Mouse (Mus musculus) lung, postnatal 0 days (tissue): ENCODE results near the gene Grb10. TPM values are rescaled to one million over a fixed set of nuclear protein-coding genes. Genes with fewer than 3 reads are reported as not detected.

Experiments
- ATAC-seq: fragments of 200-750 bp; cut with Nextera tagmentation; 2 replicates; pipeline ENCODE4 v1.8.0; 2017; ENCODE audit warnings: moderate library complexity
- DNase-seq: peaks from one replicate; pipeline ENCODE4 v3.0.0-alpha.2; 2016; ENCODE audit warnings: low spot score
- H3K27ac ChIP-seq: fragments of 300-500 bp; sonication (generic); 2 replicates; pipeline ENCODE4 v1.5.1; 2014; ENCODE audit warnings: antibody characterized with exemption, mild to moderate bottlenecking, low read length, mixed read lengths
- H3K27me3 ChIP-seq: fragments of 300-500 bp; sonication (generic); replicated peaks from 2 replicates; pipeline ENCODE4 v1.6.1; 2014; ENCODE audit warnings: low read length, mixed read lengths; ENCODE audit not compliant: insufficient read depth
- H3K36me3 ChIP-seq: fragments of 300-500 bp; sonication (generic); 2 replicates; pipeline ENCODE4 v1.6.1; 2014; ENCODE audit warnings: low read length, mixed read lengths; ENCODE audit not compliant: insufficient read depth
- H3K4me1 ChIP-seq: fragments of 300-500 bp; sonication (generic); 2 replicates; pipeline ENCODE4 v1.6.1; 2014; ENCODE audit warnings: antibody characterized with exemption, low read depth, low read length, mixed read lengths; ENCODE audit not compliant: insufficient read depth
- H3K4me2 ChIP-seq: fragments of 300-500 bp; sonication (generic); replicated peaks from 2 replicates; pipeline ENCODE4 v1.6.1; 2014; ENCODE audit warnings: low read depth, mild to moderate bottlenecking, low read length, moderate library complexity, mixed read lengths
- H3K4me3 ChIP-seq: fragments of 300-500 bp; sonication (generic); 2 replicates; pipeline ENCODE4 v1.5.1; 2014; ENCODE audit warnings: low read depth, low read length
- H3K9ac ChIP-seq: fragments of 300-500 bp; sonication (generic); replicated peaks from 2 replicates; pipeline ENCODE4 v1.6.1; 2014; ENCODE audit warnings: low read depth, mild to moderate bottlenecking
- H3K9me3 ChIP-seq: fragments of 300-500 bp; sonication (generic); 2 replicates; pipeline ENCODE4 v1.6.1; 2016; ENCODE audit warnings: low read length, mixed read lengths
- CTCF ChIP-seq: IDR thresholded peaks from 2 replicates; pipeline ENCODE4 v1.5.1; 2016; ENCODE audit warnings: antibody characterized with exemption, mild to moderate bottlenecking
- EP300 ChIP-seq: IDR thresholded peaks from 2 replicates; pipeline ENCODE4 v1.6.1; 2016; ENCODE audit warnings: antibody characterized with exemption, mild to moderate bottlenecking, control low read depth
- WGBS: fragments of 180-500 bp; shearing (Covaris S2); extraction: QIAGEN DNeasy Blood & Tissue Kit; methylation state at CpG from one replicate; pipeline ENCODE4 v1.1.7; 2014; 5-methylcytosine and 5-hydroxymethylcytosine counted together
- polyA plus RNA-seq: library from polyadenylated mRNA; unstranded; fragments of >200 nt; fragmentation: Nextera tagmentation; extraction: Ambion mirVana; gene quantifications from 2 replicates; pipeline ENCODE4 v1.2.1, GENCODE M21; 2015

The Grb10 gene
- polyA plus RNA-seq, 1 experiment from 2014 or later: 86.9 TPM

DNA sequence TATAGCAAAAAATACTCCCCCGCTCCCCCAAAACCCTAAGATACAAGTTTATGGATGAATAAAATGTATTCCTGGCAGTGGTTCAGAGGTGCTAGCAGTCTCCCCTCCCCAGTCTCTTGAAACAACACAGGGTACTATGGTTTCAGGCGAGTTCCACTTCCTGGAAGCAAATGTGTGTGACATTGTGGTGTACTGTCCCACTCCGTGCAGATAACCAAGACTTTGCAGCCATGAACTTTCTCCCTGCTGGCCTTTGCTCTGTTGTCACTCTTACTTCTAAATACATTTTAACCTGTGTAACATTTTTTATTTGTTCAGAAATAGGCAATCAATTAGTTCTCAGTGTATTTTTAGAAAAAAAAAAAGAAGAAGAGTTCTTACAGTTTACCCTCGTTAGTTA is 20.5 kb upstream of the Grb10 start:
- no peak for ATAC-seq

DNA sequence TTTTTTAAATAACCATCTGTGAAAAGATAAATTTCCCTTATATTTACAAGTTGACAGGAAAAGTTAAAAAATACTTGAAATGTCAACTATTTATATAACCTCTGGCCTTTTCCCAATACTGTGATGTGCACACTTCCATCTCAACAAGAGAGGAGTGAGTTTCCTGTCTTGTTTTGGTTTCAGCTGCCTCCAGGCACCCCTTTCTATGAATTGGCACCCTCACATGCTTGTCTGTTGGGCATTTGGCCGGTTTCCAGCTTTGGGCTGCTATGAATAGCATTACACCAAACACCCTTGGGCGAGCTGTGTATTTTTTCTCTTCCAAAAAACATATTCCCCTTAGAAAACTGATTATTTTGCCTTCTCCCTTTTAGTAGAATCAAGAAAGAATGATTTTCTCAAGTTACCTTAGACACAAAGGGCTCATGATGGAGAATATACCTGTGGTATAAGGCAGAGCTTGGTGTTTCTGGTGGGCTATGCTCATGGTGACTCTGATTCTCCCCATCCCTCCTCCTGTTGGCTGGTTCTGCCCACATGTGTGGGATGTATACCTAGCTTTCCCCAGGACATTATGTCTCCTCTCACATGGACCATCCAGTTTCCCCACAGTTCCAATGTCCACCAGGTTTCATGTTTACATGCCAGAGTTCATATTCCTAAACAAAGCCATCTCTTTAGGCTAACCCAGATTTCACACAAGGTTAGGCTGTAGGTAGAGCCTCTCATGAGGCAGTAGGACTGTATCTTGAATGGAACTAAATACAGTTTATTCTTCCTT is 10.3 kb upstream of the Grb10 start:
- Histone ChIP-seq H3K9ac (no peak overlapping the region), H3K9me3 (no peaks in the 10 kb centered on the region), H3K27me3 (no peaks in the 10 kb centered on the region), H3K4me1 (no peaks in the 10 kb centered on the region), H3K4me3 (no peak overlapping the region), H3K27ac (no peak overlapping the region), H3K36me3 (no peaks in the 10 kb centered on the region), H3K4me2 (no peak overlapping the region)
- WGBS: 49% methylated on average over 2 of the region's 2 CpGs
- ATAC-seq (no peak), DNase-seq (no peak)
- TF ChIP-seq CTCF (no peak), EP300 (no peak)

More for the DNA sequence above, 20.5 kb upstream of the Grb10 start:
- 66% methylated on average over 4 of the region's 4 CpGs for WGBS
- Histone ChIP-seq H3K4me1 (no peaks in the 10 kb centered on the region), H3K36me3 (no peaks in the 10 kb centered on the region), H3K9me3 (no peaks in the 10 kb centered on the region), H3K9ac (no peak overlapping the region), H3K27ac (no peak overlapping the region), H3K4me2 (no peak overlapping the region), H3K27me3 (no peaks in the 10 kb centered on the region), H3K4me3 (no peak overlapping the region)
- TF ChIP-seq EP300 (no peak), CTCF (no peak)
- no peak for DNase-seq

DNA sequence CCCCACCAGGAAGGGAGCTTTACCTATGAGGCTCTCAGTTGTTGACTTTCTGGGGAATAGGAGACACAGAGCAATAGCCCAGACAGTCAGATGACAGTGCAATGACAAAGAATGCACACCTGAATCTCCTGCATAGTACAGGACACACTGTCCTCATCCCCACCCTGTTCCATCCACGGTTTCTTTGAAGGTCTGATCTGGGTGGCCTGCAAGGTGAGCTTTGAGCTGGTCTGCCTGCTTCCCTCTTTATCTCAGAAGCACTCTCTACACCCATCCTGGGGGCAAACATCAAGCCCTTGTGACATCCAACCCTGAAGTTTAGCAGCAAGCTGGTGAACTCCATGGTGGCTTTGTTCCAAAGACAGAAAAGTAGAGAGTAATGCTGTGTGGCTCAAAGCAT is 9.7 kb upstream of the Grb10 start:
- no peak for TF ChIP-seq CTCF
- Histone ChIP-seq H3K4me2 (no peak overlapping the region), H3K27ac (no peak overlapping the region), H3K27me3 (no peaks in the 10 kb centered on the region), H3K4me1 (no peaks in the 10 kb centered on the region), H3K9ac (no peak overlapping the region), H3K4me3 (no peak overlapping the region), H3K9me3 (no peaks in the 10 kb centered on the region), H3K36me3 (no peaks in the 10 kb centered on the region)
- 73% methylated on average over 1 of the region's 1 CpGs for WGBS
- ATAC-seq (no peak), DNase-seq (no peak)

DNA sequence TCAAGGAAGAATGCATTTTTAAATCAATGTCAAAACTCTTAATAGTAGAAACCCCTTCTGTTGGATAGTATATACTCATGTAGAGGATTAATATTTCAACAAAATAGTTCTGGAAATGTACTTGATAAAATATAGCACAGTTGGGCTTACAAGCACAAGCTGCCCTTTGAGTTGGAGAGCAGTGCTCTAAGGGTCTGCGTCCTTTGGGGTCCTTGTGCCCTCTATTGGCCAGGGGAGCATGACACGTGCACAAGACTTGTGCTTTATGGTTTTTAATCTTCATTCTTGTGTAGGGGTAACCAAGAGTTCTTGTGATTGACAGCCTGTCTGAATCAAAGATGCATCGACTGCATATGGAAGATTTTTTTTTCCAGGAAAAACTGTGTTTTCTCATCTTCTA is 5.8 kb upstream of the Grb10 start:
- Histone ChIP-seq H3K4me3 (no peak overlapping the region), H3K27me3 (no peaks in the 10 kb centered on the region; the same call in 1 of the 2 replicates), H3K27ac (no peak overlapping the region), H3K9ac (no peak overlapping the region), H3K4me1 (no peaks in the 10 kb centered on the region), H3K9me3 (no peaks in the 10 kb centered on the region), H3K36me3 (no peaks in the 10 kb centered on the region), H3K4me2 (no peak overlapping the region)
- DNase-seq: no peak
- TF ChIP-seq EP300: no peak
- peak; percentile 44 for TF ChIP-seq CTCF
- no peak for ATAC-seq
- WGBS: 40% methylated on average over 3 of the region's 3 CpGs

DNA sequence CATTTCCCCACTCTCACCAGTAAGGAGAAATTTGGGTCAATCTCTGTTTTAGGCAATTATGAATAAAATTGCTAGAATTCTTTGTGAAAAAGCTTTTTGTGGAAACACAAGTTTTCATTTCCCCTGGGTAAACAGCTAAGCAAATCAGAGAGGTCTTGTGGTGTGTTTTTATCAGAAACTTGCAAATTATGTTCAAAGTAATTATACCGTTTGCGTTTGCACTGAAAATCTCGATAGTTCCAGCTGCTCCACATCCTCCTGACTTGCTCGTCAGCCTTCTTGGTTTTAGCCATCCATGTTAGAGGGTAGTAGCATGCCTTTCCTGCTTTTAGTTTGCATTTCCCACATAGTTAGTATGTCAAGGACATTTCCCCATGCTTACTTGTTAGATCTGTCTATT is 3.3 kb upstream of the Grb10 start:
- no peak for DNase-seq
- no peak for TF ChIP-seq EP300
- no peak for TF ChIP-seq CTCF
- Histone ChIP-seq H3K4me1 (no peaks in the 10 kb centered on the region), H3K36me3 (no peaks in the 10 kb centered on the region), H3K4me2 (no peak overlapping the region), H3K4me3 (no peak overlapping the region), H3K27ac (no peak overlapping the region), H3K9me3 (no peaks in the 10 kb centered on the region), H3K9ac (no peak overlapping the region), H3K27me3 (peaks cover 8% of the 10 kb centered on the region; the same call in 1 of the 2 replicates)
- no peak for ATAC-seq
- 68% methylated on average over 4 of the region's 4 CpGs for WGBS

DNA sequence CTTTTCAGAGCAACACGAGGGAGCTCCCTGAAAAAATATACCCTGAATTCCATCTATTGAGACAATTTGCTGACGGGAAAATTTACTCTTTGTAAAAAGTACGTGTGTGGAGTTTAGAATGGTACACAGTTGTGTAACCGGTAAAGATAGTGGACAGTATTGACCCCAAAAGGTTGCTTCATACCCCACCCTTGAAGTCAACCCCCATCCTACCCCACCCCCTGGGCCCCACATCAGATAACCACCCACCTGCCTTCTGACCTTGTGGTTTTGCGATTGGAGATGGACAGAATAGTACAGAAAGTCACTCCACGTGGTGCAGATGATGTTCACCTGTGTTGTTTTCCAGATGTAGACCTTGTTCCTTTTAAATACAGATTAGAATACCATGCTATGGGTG is 2.9 kb upstream of the Grb10 start:
- DNase-seq (no peak), ATAC-seq (no peak)
- no peaks in the 10 kb centered on the region for H3K4me1 ChIP-seq
- no peaks in the 10 kb centered on the region for H3K36me3 ChIP-seq
- WGBS: 77% methylated on average over 6 of the region's 6 CpGs
- no peak overlapping the region for H3K9ac ChIP-seq
- H3K4me2 ChIP-seq: no peak overlapping the region
- H3K27me3 ChIP-seq: peaks cover 8% of the 10 kb centered on the region; the same call in 1 of the 2 replicates
- TF ChIP-seq EP300 (no peak), CTCF (no peak)
- H3K9me3 ChIP-seq: no peaks in the 10 kb centered on the region
- no peak overlapping the region for H3K27ac ChIP-seq
- H3K4me3 ChIP-seq: no peak overlapping the region

DNA sequence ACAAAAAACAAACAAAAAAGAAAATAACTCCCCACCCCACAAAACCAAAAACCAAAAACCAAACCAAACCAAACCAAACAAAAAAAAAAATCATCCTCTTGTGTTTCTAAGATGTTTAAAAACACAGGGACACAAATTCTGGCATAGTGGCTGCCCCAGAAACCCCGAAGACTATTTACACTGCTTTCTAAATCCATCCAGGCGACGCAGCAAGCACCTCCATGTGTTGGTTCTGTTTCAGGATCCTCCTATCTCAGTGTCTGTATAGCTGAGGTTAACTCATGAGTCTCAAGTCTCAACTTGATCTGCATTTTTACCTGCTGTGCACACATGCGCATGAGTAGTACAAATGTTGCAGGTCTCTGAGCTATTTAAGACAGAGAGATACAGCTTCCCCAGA is 1.9 kb upstream of the Grb10 start:
- 85% methylated on average over 4 of the region's 4 CpGs for WGBS
- Histone ChIP-seq H3K4me1 (no peaks in the 10 kb centered on the region), H3K9me3 (no peaks in the 10 kb centered on the region), H3K27ac (no peak overlapping the region), H3K4me3 (no peak overlapping the region), H3K4me2 (no peak overlapping the region), H3K36me3 (no peaks in the 10 kb centered on the region), H3K9ac (no peak overlapping the region), H3K27me3 (peaks cover 12% of the 10 kb centered on the region)
- TF ChIP-seq CTCF (no peak), EP300 (no peak)
- ATAC-seq (no peak), DNase-seq (no peak)
